Mouse (Mus musculus): ENCODE measurements around the gene Rapgef3. TPM values are rescaled to one million over a fixed set of nuclear protein-coding genes. Genes with fewer than 3 reads are reported as not detected.
A peak's percentile ranks its signal among the peaks of the same experiment; 100 is the strongest.

Gene Rapgef3
- total RNA-seq, 2 experiments from 2014 or later: 9.8 to 13.6 TPM

- DNase-seq: no peak
- TF ChIP-seq CTCF (IDR thresholded peaks at IDR 0.05): no peak
- 0 out of 2 replicates have a peak within 1 kb of the TSS, but pooled peaks have one; percentile 8 for H3K27ac ChIP-seq
- intact Hi-C loops (cut with DNase I): no loop called here
- H3K4me3 ChIP-seq: no peak within 1 kb of the TSS
Measured at GRCm38 (mm10) chr15:97731111-97731510, 36.7 kb downstream of the Rapgef3 start, which contains the start of gene Endou. TSS of gene Endou (minus strand) at chr15:97731339.

- no peak for TF ChIP-seq CTCF (IDR thresholded peaks at IDR 0.05)
- no peak for DNase-seq
- Histone ChIP-seq H3K4me3 (no peak overlapping the region), H3K27ac (0 out of 2 replicates have a peak overlapping the region, but pooled peaks have one; percentile 8)
- intact Hi-C loops (cut with DNase I): loop anchor here (1.0 kb wide), 1 partner anchor 20 kb away; no protein-coding TSS in a partner anchor
Measured at GRCm38 (mm10) chr15:97730365-97730764, 37.4 kb downstream of the Rapgef3 start.

- H3K27ac ChIP-seq: peak overlapping the region; percentile 77
- no peak overlapping the region for H3K4me3 ChIP-seq
- peak; percentile 56 for DNase-seq
- no peak for TF ChIP-seq CTCF (IDR thresholded peaks at IDR 0.05)
- intact Hi-C loops (cut with DNase I): no loop called here
Measured at GRCm38 (mm10) chr15:97728804-97729203, 39.0 kb downstream of the Rapgef3 start.

DNA sequence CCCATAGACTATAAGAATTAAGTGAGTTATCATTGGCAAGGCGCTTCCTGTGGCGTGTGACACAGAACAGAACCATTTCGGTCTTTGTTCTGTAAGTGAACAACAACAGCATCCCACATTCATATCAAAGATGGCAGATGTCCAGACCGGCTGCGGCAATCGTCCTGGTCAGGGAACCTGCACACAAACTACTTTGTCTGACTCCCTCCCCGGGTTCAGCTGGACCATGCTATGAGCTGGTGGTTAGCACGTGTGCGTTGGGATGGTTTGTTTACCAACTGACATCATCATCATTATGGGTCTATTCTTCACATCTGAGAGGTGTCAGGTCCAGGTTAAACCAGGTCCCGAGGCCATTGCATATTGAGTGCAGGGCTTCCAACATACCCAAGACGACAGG lies 39.4 kb downstream of the Rapgef3 start:
- intact Hi-C loops (cut with DNase I): no loop called here
- Histone ChIP-seq H3K4me3 (no peak overlapping the region), H3K27ac (peak overlapping the region; percentile 77)
- TF ChIP-seq CTCF (IDR thresholded peaks at IDR 0.05): no peak
- DNase-seq: no peak

- peak overlapping the region; percentile 77 for H3K27ac ChIP-seq
- intact Hi-C loops (cut with DNase I): no loop called here
Measured at GRCm38 (mm10) chr15:97727520-97727919, 40.3 kb downstream of the Rapgef3 start.

DNA sequence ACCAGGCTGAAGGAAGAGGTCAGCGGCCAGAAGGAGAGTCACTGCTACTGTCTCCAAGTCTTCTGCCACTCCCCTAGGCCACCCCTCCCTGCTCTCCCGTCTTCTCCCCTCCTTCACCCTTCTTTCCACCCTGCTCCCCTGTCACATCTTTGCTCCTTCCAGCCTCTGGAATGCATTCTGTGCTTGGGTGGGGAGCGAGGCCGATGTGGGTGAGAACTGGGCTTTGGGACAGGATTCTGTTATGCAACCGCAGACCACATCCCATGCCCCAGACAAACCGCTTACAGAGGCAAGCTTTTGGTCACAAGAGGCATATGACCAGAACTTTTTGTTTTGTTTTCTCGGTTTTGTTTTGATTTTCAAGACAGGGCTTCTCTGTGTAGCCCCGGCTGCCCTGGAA lies 40.7 kb downstream of the Rapgef3 start:
- H3K4me3 ChIP-seq: no peak overlapping the region
- peak overlapping the region; percentile 77 for H3K27ac ChIP-seq
- TF ChIP-seq CTCF (IDR thresholded peaks at IDR 0.05): no peak
- intact Hi-C loops (cut with DNase I): no loop called here
- DNase-seq: peak; percentile 62

More at GRCm38 (mm10) chr15:97727520-97727919, 40.3 kb downstream of the Rapgef3 start:
- H3K4me3 ChIP-seq: no peak overlapping the region
- DNase-seq: no peak
- no peak for TF ChIP-seq CTCF (IDR thresholded peaks at IDR 0.05)

DNA sequence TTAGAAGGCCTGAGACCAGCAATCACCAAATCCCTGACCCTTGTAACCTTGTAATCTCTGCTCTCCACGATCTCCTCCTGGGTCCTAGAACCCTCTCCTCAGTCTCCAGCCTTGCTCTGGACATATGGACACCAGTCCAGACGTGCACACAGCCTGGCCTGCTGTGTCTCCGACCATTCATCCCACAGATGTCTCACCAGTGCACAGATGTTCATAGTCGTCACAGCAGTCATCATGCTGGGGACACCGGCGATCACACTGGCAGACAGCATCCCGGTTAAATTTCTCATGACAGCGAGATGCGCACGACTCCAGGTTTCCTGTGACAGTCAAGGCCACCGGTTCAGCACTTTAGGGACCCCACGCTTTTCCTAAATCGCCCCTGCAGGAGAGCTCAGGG lies 41.5 kb downstream of the Rapgef3 start:
- Histone ChIP-seq H3K4me3 (no peak overlapping the region), H3K27ac (peak overlapping the region; percentile 77)
- TF ChIP-seq CTCF (IDR thresholded peaks at IDR 0.05): no peak
- DNase-seq: no peak
- intact Hi-C loops (cut with DNase I): no loop called here

DNA sequence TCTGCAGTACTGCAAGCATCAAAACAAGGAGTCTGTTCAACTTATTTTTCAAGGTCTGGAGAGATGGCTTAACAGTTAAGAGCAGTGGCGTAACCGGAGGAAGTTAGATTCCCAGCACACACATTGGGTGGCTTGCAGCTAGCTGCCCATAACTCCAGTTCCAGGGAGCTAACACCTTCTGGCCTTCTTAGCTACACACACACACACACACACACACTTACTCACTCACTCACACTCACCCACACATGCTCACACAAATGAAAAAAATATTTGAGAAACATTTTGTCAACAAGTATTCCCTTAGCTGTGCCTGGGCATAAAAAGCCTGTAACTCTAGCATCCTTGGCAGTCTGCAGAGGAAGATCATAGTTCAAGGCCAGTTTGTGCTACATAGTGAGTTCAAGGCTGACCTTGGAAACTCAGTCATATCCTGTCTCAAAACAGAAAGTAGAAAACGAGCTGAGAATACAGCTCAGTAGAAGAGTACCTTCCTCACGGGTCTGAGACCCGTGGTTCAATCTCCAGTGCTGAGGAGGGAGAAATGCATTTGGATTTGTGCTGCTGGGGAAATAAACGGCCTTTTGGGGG lies 42.5 kb downstream of the Rapgef3 start:
- TF ChIP-seq CTCF (IDR thresholded peaks at IDR 0.05): no peak
- H3K4me3 ChIP-seq: no peak overlapping the region
- intact Hi-C loops (cut with DNase I): no loop called here
- peak overlapping the region; percentile 38; the same call in 1 of the 2 replicates for H3K27ac ChIP-seq
- no peak for DNase-seq

GRCm38 (mm10) chr15:97724346-97725197 lies 43.2 kb downstream of the Rapgef3 start:
- Histone ChIP-seq H3K4me3 (no peak overlapping the region), H3K27ac (peak overlapping the region; percentile 20; the same call in 1 of the 2 replicates)
- intact Hi-C loops (cut with DNase I): no loop called here
- no peak for DNase-seq
- TF ChIP-seq CTCF (IDR thresholded peaks at IDR 0.05): no peak

- intact Hi-C loops (cut with DNase I): no loop called here
- no peak for DNase-seq
- Histone ChIP-seq H3K4me3 (no peak overlapping the region), H3K27ac (no peak overlapping the region)
- no peak for TF ChIP-seq CTCF (IDR thresholded peaks at IDR 0.05)
Measured at GRCm38 (mm10) chr15:97723536-97724345, 44.0 kb downstream of the Rapgef3 start.

DNA sequence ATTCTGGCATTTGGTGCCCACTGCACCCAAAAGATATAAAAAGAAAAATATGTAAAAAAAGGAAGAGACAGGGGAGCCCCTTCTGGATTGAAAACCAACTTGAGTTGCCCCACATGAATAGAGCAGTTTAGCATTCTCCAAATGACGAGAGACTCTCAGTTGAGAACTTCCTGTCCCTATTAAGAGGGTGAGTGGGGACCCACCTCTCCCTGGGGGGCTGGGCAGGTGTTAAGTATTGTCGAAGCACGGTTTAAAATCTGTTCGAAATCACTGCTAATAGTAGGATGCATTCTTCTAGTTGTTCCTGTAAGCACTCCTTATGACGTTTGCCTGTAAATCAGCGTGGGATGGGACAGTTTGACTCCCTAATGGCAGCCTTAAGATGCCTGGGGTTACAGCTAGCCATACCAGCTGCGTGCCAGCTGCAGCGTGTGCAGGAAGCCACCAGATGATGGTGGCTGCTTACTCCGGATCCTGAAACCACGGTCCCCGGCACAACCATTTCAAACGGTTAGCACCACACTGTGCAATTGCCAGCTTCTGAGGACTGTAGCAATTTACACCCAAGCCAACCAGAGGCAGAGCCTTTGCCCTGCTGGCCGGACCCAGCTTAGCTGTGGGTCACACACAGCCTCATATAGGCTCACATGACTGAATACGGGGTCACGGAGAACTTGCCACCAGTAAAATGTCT lies 46.6 kb downstream of the Rapgef3 start:
- Histone ChIP-seq H3K27ac (peak overlapping the region; percentile 82), H3K4me3 (no peak overlapping the region)
- TF ChIP-seq CTCF (IDR thresholded peaks at IDR 0.05): no peak
- intact Hi-C loops (cut with DNase I): loop anchor here (2.0 kb wide), 1 partner anchor 42 kb away; no protein-coding TSS in a partner anchor
- DNase-seq: no peak
